In genomic region chr13:12522346-12522745, GRCm38 (mm10) we compare ENCODE assay signal across 31 mouse cellular contexts. TPM values are rescaled to one million over a fixed set of nuclear protein-coding genes. Genes with fewer than 3 reads are reported as not detected.
"Had no signal": no experiment of that assay in that cellular context is flagged by ENCODE, and none has a peak within 500 bp of the region (broad histone marks: within the 10 kb centered on the region; RNA-seq: fewer than 3 reads in every experiment).

No protein-coding gene starts in this region.

- H3K27me3 ChIP-seq: limb, embryonic 15.5 days; lung, embryonic 15.5 days had no signal

- H3K9ac ChIP-seq: limb, embryonic 12.5 days; limb, embryonic 13.5 days; limb, embryonic 15.5 days; liver, embryonic 12.5 days; liver, embryonic 13.5 days; liver, embryonic 14.5 days; liver, embryonic 15.5 days; lung, embryonic 14.5 days; lung, embryonic 15.5 days; midbrain, embryonic 12.5 days; midbrain, embryonic 13.5 days; midbrain, embryonic 15.5 days had no signal

- H3K4me2 ChIP-seq: limb, embryonic 12.5 days; limb, embryonic 13.5 days; limb, embryonic 15.5 days; liver, embryonic 11.5 days; liver, embryonic 12.5 days; liver, embryonic 13.5 days; liver, embryonic 15.5 days; lung, embryonic 14.5 days; lung, embryonic 15.5 days; midbrain, embryonic 11.5 days; midbrain, embryonic 12.5 days; midbrain, embryonic 13.5 days; midbrain, embryonic 15.5 days had no signal

- ATAC-seq: liver, embryonic 12.5 days; lung, postnatal 0 days; midbrain, embryonic 13.5 days; midbrain, embryonic 15.5 days; midbrain, embryonic 16.5 days had no signal

- H3K27ac ChIP-seq: left cerebral cortex, adult 2 months; limb, embryonic 10.5 days; limb, embryonic 12.5 days; limb, embryonic 13.5 days; limb, embryonic 15.5 days; liver, embryonic 12.5 days; liver, embryonic 13.5 days; liver, embryonic 14.5 days; liver, embryonic 15.5 days; lung, embryonic 15.5 days; macrophage; midbrain, embryonic 10.5 days; midbrain, embryonic 12.5 days; midbrain, embryonic 13.5 days; midbrain, embryonic 15.5 days had no signal

- H3K4me1 ChIP-seq: limb, embryonic 12.5 days; liver, embryonic 12.5 days; midbrain, embryonic 12.5 days had no signal

- H3K4me3 ChIP-seq: left cerebral cortex, adult 2 months; limb, embryonic 10.5 days; limb, embryonic 12.5 days; limb, embryonic 13.5 days; limb, embryonic 15.5 days; liver, embryonic 12.5 days; liver, embryonic 13.5 days; liver, embryonic 15.5 days; lung, embryonic 15.5 days; megakaryocyte, embryonic 14.5 days; midbrain, embryonic 10.5 days; midbrain, embryonic 12.5 days; midbrain, embryonic 13.5 days; midbrain, embryonic 15.5 days; myocyte had no signal

- DNase-seq: layer of hippocampus, postnatal 36 days; left cerebral cortex, postnatal 4 days; liver, embryonic 13.5 days; lung, adult 18-20 months; lung, adult 2 months; lung, embryonic 14.5 days; lung, postnatal 10 days; lung, postnatal 14 days; lung, postnatal 36 days; lung, postnatal 4 days; midbrain, embryonic 14.5 days had no signal

- H3K9me3 ChIP-seq: limb, embryonic 10.5 days; limb, embryonic 12.5 days; limb, embryonic 13.5 days; limb, embryonic 15.5 days; liver, embryonic 12.5 days; liver, embryonic 13.5 days; liver, embryonic 15.5 days; lung, embryonic 15.5 days; midbrain, embryonic 10.5 days; midbrain, embryonic 12.5 days; midbrain, embryonic 13.5 days; midbrain, embryonic 15.5 days had no signal

- H3K36me3 ChIP-seq: limb, embryonic 10.5 days; limb, embryonic 12.5 days; limb, embryonic 13.5 days; limb, embryonic 15.5 days; liver, embryonic 12.5 days; liver, embryonic 13.5 days; liver, embryonic 15.5 days; lung, embryonic 15.5 days; midbrain, embryonic 10.5 days; midbrain, embryonic 12.5 days; midbrain, embryonic 13.5 days; midbrain, embryonic 15.5 days had no signal

RNA-seq across cellular contexts. Expression of gene Edaradd, which starts 2.1 kb away (rescaled TPM):
- polyA plus RNA-seq: myocyte had no signal
